ENCODE assay signal across 8 mouse cellular contexts in genomic region chr7:143501643-143502417, GRCm38 (mm10). TPM values are rescaled to one million over a fixed set of nuclear protein-coding genes. Genes with fewer than 3 reads are reported as not detected.
DNase-seq lines count a peak whose midpoint lies in the region; ATAC-seq lines count a peak whose summit lies in the region.

No protein-coding gene starts in this region.

- peak overlapping the region; percentile 32 for H3K9ac ChIP-seq in heart, embryonic 15.5 days

- H3K27me3 ChIP-seq in heart, embryonic 15.5 days: peaks cover 62% of the 10 kb centered on the region

- peak; percentile 48 to 49 for DNase-seq in adrenal gland, adult 18-20 months (ENCODE audit: low spot score in 2 of 2)
- no peak for DNase-seq in adrenal gland, adult 8-10 months
- DNase-seq in CD4-positive helper T cell, adult 2 months (ENCODE audit: low read depth, low spot score): peak; percentile 63
- DNase-seq in embryo, embryonic 10.5 days (ENCODE audit: low spot score): peak; percentile 58
- peak; percentile 76 to 79 for DNase-seq in kidney, postnatal 25 days
- peak; percentile 75 for DNase-seq in lung, postnatal 36 days
- peak; percentile 60 for DNase-seq in right cerebral cortex, postnatal 4 days

- 2% methylated on average over 55 of the region's 55 CpGs for WGBS in heart, embryonic 15.5 days

- no peak; the same call in 1 of the 2 replicates for ATAC-seq in heart, embryonic 15.5 days (replicated peaks; ENCODE audit: insufficient number of reproducible peaks, insufficient read depth, low FRiP score, low read depth)

- peaks cover 16% of the 10 kb centered on the region for H3K4me1 ChIP-seq in heart, embryonic 15.5 days (replicated peaks)

- peak overlapping the region; percentile 82 for H3K4me2 ChIP-seq in heart, embryonic 15.5 days

- H3K27ac ChIP-seq in heart, embryonic 15.5 days: no peak overlapping the region

- H3K9me3 ChIP-seq in heart, embryonic 15.5 days (replicated peaks): no peaks in the 10 kb centered on the region

- H3K36me3 ChIP-seq in heart, embryonic 15.5 days: no peaks in the 10 kb centered on the region

- H3K4me3 ChIP-seq in heart, embryonic 15.5 days: peak overlapping the region; percentile 55

RNA-seq across cellular contexts. Expression of gene Phlda2, which starts 1.1 kb away (rescaled TPM):
- 1 to 10 TPM in 1 of 2 experiments, under 1 TPM in 1; 0.45 to 2.8 TPM for total RNA-seq in adrenal gland, adult 18-20 months (2021)
- total RNA-seq in adrenal gland, adult 8-10 months (2022): 1 to 10 TPM in 2 of 4 experiments, under 1 TPM in 2; 0.49 to 5.2 (median 2.2) TPM
- polyA plus RNA-seq in heart, embryonic 15.5 days (2015; fragmentation: Nextera tagmentation; extraction: Ambion mirVana): 0.45 and 0.82 TPM in 2 replicates

RNA-seq across cellular contexts. Expression of gene Slc22a18, which starts 28.3 kb away (rescaled TPM):
- total RNA-seq in adrenal gland, adult 18-20 months (2021): 1 to 10 TPM; 1.9 to 6.7 TPM
- 1 to 10 TPM; 2.7 to 5.5 (median 3.6) TPM for total RNA-seq in adrenal gland, adult 8-10 months (2022)
- 0.82 and 1.7 TPM in 2 replicates for polyA plus RNA-seq in heart, embryonic 15.5 days (2015; fragmentation: Nextera tagmentation; extraction: Ambion mirVana)

RNA-seq across cellular contexts. Expression of gene Cdkn1c, which starts 41.0 kb away (rescaled TPM):
- total RNA-seq in adrenal gland, adult 18-20 months (2021): 100 to 1,000 TPM; 153 to 767 TPM
- 1,000 to 10,000 TPM in 1 of 4 experiments, 100 to 1,000 TPM in 3; 211 to 1,262 (median 590) TPM for total RNA-seq in adrenal gland, adult 8-10 months (2022)
- 369 and 534 TPM in 2 replicates for polyA plus RNA-seq in heart, embryonic 15.5 days (2015; fragmentation: Nextera tagmentation; extraction: Ambion mirVana)

RNA-seq across cellular contexts. Expression of gene Nap1l4, which starts 47.1 kb away (rescaled TPM):
- 100 to 1,000 TPM; 144 to 155 TPM for total RNA-seq in adrenal gland, adult 18-20 months (2021)
- total RNA-seq in adrenal gland, adult 8-10 months (2022): 100 to 1,000 TPM; 132 to 141 (median 135) TPM
- polyA plus RNA-seq in heart, embryonic 15.5 days (2015; fragmentation: Nextera tagmentation; extraction: Ambion mirVana): 218 and 232 TPM in 2 replicates
